Mouse (Mus musculus) adrenal gland (tissue): ENCODE measurements around the gene Cyp2f2.

Experiments used
- intact Hi-C: fragments of 180-260 bp; cut with DNase I; formaldehyde crosslinking; loops from one replicate; pipeline ENCODE4 v1.15.1; 2025
- microRNA-seq, 2 experiments: library from miRNA; unstranded; fragments of <30 nt; microRNA quantifications; one replicate each; pipeline ENCODE4; 2019

Gene Cyp2f2

GRCm38 (mm10) chr7:27174896-27175295 lies 55.2 kb downstream of the Cyp2f2 start:
- intact Hi-C loops, result no loop called here

DNA sequence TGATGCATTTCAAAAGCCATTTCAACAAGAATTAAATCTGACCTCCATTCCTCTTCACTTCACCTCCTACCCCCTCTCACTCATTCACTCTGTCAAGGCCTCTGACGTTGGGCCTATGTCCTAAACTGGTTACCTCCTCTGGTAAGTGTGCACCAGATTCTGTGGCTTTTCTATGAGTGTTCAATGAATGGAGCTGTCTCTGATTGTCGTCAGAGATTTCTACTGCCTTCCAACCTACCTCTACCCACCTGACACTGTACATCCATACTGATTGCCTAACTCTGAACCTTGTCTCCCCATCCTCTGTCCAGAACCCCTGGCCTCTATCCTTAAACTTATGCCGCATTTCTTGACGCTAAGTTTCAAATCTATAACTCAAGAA lies 58.2 kb downstream of the Cyp2f2 start:
- intact Hi-C loops, result loop anchor here (2.0 kb wide), 1 partner anchor 17 kb away; the partner anchor contains the start of gene BC024978

DNA sequence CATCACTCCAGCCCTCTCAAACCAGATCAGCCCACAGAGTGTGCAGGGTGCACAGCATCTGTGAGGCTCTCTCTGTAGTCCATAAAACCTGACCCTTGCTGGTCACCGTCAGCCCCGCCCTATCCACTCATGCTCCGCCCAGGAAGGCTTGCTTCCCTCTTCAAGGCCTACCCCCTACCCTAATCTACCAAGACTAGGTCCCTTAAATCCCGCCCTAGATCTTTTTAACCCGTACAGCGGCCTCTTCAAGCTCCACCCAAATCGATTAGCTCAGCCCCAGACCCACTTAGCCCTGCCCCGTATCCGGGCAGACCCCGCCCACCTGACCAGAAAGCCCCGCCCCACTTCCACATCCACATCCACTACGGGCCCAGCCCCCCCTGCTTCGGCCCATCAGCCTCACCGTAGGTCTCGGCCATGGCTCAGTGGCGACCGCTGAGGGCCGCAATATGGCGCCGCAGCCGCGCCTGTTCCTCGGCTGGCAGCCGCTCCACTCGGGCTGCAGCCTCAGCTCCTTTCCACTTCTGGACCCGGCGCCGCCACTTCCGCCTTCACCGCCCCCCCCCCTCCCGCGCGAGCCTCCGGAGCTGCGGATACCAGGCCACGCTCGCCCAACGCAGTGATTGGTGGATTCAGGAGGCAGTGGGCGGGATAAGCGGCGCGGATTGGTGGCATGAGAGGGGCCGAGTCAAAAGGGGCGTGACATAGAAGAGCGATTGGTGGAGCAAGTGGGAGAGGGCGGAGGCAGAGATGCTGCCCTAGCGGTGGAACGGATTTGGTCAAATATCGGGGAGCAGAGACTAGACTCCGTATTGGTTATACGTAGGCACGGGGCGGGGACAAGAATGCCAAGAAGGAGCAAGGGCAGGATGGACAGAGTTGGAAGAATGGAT lies 58.9 kb downstream of the Cyp2f2 start, which contains the start of gene Rab4b:
Rab4b (minus strand) TSS at position 573 of the 893 bp plus-strand sequence.
- intact Hi-C loops, result loop anchor here (2.0 kb wide), 1 partner anchor 16 kb away; the partner anchor contains the start of gene BC024978

- intact Hi-C loops, result loop anchor here (2.0 kb wide), 1 partner anchor 15 kb away; the partner anchor contains the start of gene BC024978
Measured at GRCm38 (mm10) chr7:27179217-27179918, 59.7 kb downstream of the Cyp2f2 start.

- intact Hi-C loops, result no loop called here
Measured at GRCm38 (mm10) chr7:27180036-27180435, 60.3 kb downstream of the Cyp2f2 start.

GRCm38 (mm10) chr7:27180837-27181695 lies 61.4 kb downstream of the Cyp2f2 start, which contains the start of the genes Gm21983 and Mia:
Gene Gm21983, minus strand, starts transcription at chr7:27181086.
Gene Mia, minus strand, starts transcription at chr7:27181157.
- intact Hi-C loops, result no loop called here

- intact Hi-C loops, result no loop called here
Measured at GRCm38 (mm10) chr7:27182498-27182897, 62.8 kb downstream of the Cyp2f2 start.

Small RNAs within 50 kb of the gene (microRNA-seq; reads per million reads assigned to microRNA genes)
- gene Mir3101, result 0 reads per million in 2 experiments
